Mouse (Mus musculus): Measurements from ENCODE around the gene Clec12b.

The Clec12b gene

GRCm38 (mm10) chr6:129385774-129386173 lies at the start of gene Clec12b:
Gene Clec12b, minus strand, starts transcription at chr6:129385874.
- DNase-seq (ENCODE audit: extremely low spot score, low read depth, low spot score), result no peak

GRCm38 (mm10) chr6:129434239-129434638 lies 48.6 kb upstream of the Clec12b start:
- DNase-seq (ENCODE audit: extremely low spot score, low read depth, low spot score), result no peak

- no peak for DNase-seq (ENCODE audit: extremely low spot score, low read depth, low spot score)
These were observed 41.6 kb upstream of the Clec12b start for GRCm38 (mm10) chr6:129427281-129427680.

- no peak for DNase-seq (ENCODE audit: extremely low spot score, low read depth, low spot score)
These were observed 40.1 kb upstream of the Clec12b start for GRCm38 (mm10) chr6:129425812-129426211.

GRCm38 (mm10) chr6:129425217-129425616 lies 39.5 kb upstream of the Clec12b start:
- DNase-seq (ENCODE audit: extremely low spot score, low read depth, low spot score), result no peak

DNA sequence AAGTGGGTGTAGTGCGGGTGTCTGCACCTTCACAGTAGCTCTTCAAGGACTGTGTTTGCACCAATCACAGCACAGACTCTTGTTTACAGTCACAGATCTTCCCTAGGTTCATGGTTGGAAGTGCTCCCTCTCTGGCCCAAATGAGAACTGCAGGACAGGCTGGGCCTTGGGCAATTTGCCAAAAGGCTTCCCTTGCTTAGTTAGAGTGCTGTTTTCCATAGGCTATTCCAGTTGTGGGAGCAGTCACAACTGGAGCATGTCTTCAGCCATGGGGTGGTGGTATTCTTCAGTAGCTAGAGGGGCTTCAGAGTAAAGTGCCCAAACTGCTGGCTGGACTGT lies 38.0 kb upstream of the Clec12b start:
- peak; percentile 42 for DNase-seq (ENCODE audit: extremely low spot score, low read depth, low spot score)

DNA sequence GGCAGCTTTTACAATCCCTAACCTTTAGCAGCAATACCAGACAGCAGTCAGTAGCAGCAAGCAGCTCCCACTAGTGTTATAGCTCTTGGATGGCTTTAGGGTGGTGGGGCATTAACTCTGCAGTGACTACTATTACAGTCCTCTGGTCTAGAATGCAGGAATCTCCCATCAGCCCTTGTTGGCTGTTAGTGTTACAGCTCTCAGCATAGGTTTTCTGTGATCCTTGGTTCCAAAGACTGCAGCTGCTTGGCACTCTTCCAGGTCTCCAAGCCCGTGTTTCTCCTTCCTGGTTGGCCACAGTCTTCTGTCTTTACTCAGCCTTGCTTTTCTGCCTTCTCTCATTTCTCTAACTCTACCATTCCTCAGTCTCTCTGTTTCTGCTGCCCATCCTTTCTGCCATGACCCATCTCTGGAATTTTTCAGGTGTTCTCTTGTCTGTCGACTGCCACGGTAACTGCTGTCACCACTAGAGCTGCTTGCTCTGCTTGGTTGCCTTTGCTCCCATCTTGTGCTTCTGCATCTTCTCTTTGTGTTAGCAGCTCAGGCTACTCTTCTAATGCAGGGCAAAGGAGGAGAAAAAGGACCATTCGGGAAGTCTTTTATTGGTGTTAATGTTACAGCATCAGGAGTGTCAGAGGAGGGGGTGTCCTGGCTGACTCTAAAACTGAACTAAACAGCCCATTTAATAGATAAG lies 37.5 kb upstream of the Clec12b start:
- DNase-seq (ENCODE audit: extremely low spot score, low read depth, low spot score), result no peak

GRCm38 (mm10) chr6:129422311-129422710 lies 36.6 kb upstream of the Clec12b start:
- DNase-seq (ENCODE audit: extremely low spot score, low read depth, low spot score), result no peak

- DNase-seq (ENCODE audit: extremely low spot score, low read depth, low spot score), result no peak
These were observed 28.5 kb upstream of the Clec12b start for GRCm38 (mm10) chr6:129414177-129414576.

DNA sequence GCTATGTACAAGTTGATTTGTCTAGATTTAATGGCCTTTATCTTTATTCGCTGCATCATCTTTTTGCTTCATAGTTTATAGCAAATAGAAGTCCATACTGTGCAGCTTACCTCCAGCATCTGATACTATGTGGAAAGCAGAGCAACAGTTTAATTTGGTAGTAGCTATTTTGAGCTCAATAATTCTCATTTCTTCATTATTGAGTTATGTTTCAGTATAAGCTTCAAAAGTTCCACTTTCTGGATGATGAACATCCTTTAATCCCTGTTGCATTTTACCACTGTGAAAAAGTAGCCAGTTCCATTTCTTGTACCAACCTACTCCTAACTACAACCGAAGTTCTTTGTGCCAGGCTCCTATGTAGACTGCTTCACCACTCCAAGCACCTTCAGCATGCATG lies 22.9 kb upstream of the Clec12b start, which contains the start of gene Clec9a:
Gene Clec9a, plus strand, starts transcription at position 301 of the 400 bp plus-strand sequence.
- no peak for DNase-seq (ENCODE audit: extremely low spot score, low read depth, low spot score)

DNA sequence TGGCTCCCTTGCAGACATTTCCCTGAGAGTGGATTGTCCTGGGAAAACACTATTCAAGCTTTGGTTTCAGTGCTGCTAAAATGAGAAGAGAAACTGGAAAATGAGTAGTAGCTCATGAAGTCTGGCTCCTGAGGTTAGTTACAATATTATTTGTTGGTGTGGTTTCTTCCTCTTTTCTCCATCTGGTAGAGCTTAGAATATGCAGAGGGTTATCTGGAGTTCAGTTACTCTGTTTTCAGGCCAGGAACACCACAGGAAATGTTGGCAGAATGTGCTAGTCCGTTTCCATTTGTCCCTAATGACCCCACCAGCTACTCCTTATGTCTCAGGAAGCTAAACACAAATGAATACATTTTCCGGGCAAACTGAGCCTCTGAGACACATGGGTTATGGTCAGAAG lies 21.6 kb upstream of the Clec12b start:
- DNase-seq (ENCODE audit: extremely low spot score, low read depth, low spot score), result no peak

- DNase-seq (ENCODE audit: extremely low spot score, low read depth, low spot score), result no peak
These were observed 20.3 kb upstream of the Clec12b start for GRCm38 (mm10) chr6:129405999-129406398.

- no peak for DNase-seq (ENCODE audit: extremely low spot score, low read depth, low spot score)
These were observed 17.7 kb upstream of the Clec12b start for GRCm38 (mm10) chr6:129403391-129403790.

GRCm38 (mm10) chr6:129402404-129402803 lies 16.7 kb upstream of the Clec12b start:
- no peak for DNase-seq (ENCODE audit: extremely low spot score, low read depth, low spot score)

- no peak for DNase-seq (ENCODE audit: extremely low spot score, low read depth, low spot score)
These were observed 14.3 kb upstream of the Clec12b start for GRCm38 (mm10) chr6:129399945-129400344.

DNA sequence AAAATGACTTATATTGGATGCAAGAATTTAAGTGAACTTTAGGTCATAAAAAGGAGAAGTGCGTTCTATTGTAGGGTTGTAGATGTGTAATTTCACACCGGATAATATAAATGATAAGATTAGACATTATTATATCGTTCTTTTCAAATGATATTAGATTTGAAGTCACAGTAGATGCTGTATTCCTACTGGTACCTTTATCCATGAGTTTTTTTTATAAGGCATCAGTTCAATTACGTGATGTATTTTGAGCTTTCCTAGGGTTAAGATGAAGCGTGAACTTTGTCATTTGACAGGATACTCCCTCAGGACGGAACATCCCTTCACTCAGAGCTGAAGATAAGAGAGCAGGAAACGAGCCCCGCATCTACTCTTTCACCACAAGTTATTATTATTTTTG lies 11.3 kb upstream of the Clec12b start, which contains the start of gene Clec1b:
Gene Clec1b, plus strand, starts transcription at position 301 of the 400 bp plus-strand sequence.
- DNase-seq (ENCODE audit: extremely low spot score, low read depth, low spot score), result no peak

- DNase-seq (ENCODE audit: extremely low spot score, low read depth, low spot score), result no peak
These were observed 8.1 kb upstream of the Clec12b start for GRCm38 (mm10) chr6:129393732-129394131.

DNA sequence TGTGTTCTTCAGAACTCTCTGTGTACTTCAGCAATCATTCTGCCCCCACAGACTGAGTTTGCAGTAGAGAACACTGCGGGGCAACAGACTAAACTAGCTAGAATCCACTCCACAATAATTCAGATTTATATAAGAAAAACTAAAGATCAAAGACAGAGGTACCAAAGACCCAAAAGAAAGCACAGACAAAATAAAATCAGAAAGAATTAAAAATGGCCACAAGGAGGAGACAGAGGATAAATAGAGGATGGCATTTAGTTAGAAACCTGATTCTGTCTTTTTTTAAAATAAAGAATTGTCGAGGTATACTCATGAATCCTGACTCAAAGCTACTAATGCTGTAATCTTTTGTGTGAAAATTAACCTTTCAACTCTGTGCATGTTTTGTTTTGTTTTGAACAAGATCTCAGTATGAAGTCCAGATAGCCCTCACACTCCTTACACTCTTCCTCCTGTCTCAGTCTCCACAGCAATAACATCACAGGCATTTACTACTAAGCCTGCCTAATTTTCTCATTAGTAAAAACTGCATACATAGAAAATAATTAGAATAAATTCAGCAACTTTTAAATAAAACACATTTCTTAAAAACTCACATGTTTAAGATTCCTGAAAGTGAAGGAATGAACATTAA lies 7.5 kb upstream of the Clec12b start:
- DNase-seq (ENCODE audit: extremely low spot score, low read depth, low spot score), result no peak

GRCm38 (mm10) chr6:129385000-129385399 lies 674 bp downstream of the Clec12b start:
- DNase-seq (ENCODE audit: extremely low spot score, low read depth, low spot score), result no peak

- no peak for DNase-seq (ENCODE audit: extremely low spot score, low read depth, low spot score)
These were observed 2.2 kb downstream of the Clec12b start for GRCm38 (mm10) chr6:129383466-129383865.

DNA sequence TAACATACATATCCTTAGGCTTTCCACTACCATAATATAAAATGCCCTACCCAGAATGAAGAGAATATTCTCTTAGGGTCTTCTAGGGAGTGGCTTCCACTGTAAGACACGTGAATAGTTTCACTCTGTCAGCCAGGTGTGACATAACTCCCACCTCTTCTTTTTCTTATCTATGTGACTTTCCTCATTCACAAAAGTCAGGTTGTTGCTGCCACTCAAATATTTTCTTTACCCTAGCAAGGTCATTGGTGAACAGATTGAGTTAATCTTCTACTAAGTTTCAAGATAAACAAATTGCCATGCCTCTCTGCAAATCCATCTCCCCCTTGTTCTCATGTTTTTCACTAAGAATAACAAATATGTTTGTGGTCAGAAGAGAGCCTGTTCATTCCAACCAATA lies 3.9 kb downstream of the Clec12b start:
- no peak for DNase-seq (ENCODE audit: extremely low spot score, low read depth, low spot score)

DNA sequence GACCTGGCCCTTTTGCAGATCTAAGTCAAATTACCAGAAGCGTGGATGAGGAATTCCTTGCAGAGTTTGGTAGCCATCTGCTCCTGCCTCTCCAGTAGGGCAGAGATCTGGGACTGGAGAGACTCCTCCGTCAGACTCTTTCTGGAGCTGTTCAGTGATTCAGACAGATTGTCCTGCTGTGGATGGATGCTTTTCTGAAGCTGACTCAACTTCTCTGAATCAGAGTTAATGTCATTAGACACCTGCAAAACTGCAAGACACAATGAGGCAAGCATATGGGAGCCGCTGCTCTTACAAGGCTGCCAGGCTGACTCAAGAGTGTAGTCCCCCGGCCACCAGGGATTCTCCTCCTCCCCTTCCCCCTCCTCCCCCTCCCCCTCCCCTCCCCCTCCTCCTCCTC lies 5.2 kb downstream of the Clec12b start:
- no peak for DNase-seq (ENCODE audit: extremely low spot score, low read depth, low spot score)

Measured in hindlimb bud, embryonic 11.5 days (tissue).